Mouse (Mus musculus): ENCODE data around the gene Gm17190.
A peak's percentile ranks its signal among the peaks of the same experiment; 100 is the strongest.
"Not testable (repeated sequence)": the region's sequence is repeated elsewhere in the genome, so short reads cannot be mapped to it uniquely, and the experiment has no call there.

Gene Gm17190

DNA sequence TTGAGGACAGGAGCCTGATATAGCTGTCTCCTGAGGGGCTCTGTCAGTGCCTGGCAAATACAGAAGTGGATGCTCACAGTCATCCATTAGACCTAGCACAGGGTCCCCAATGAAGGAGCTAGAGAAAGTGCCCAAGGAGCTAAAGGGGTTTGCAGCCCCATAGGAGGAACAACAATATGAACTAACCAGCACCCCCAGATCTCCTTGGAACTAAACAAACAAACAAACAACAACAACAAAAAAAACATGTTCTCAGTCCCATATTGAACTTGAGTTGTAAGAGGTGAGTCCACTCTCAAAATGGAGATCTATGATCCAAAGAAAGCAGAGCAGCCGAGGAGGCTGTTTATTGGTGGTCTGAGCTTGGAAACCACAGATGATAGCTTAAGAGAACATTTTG is at the start of gene Gm17190:
Gm17190 (plus strand) TSS at position 301 of the 400 bp plus-strand sequence.
- DNase-seq, result not testable (repeated sequence)

DNA sequence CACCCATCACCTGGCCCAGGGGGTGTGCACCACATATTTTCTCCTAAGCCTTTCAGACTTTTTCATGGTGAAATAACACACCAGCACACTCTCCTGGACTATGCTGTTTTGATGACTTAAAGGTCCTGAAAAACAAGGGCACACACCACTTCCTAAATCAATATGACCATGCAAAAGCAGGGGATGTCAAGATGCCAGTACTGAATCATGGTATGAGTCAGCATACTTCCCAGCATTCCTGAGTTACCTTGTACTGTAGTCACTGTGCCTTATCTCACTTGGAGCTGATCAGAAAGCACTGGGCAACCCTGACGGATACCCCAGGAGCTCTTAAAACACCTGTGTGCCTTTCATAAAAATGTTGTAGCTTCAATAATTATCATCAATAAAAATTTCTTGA is 42.3 kb upstream of the Gm17190 start:
- DNase-seq, result no peak

DNA sequence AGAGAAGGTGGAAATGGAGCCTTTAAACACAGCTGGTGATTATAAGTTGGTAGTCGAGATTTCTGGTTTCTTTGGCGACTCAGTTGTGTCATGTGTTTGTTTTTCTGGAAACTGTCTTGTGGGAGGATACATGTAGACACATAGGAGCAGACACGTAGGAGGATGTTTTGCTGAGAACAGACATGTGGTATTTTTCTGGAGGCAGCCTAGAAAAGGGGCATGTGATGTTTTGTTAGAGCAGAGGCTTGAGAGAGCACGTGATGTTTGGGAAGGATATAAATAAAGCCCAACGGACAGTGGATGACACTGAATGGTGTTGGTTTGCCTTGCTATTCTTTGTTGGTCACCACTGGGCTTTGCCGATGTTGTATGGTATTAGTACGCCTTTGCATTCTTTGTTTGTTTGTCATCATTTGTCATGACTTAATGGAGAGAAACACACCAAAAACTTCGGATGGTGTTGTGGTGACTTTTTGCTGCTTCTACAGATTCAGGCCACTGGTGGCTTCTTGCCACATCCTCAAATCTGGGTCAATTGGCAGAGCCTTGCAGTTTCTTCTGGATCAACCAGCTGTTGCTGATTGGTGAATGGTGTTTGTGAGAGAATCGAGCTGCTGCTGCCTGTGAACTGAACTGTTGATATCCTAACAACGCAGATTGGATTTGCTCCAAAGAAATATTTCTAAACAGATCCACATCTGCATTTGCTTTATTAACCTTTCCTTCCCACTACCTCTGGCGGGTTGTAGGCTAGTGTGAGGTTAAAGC is 41.4 kb upstream of the Gm17190 start:
- DNase-seq, result no peak

DNA sequence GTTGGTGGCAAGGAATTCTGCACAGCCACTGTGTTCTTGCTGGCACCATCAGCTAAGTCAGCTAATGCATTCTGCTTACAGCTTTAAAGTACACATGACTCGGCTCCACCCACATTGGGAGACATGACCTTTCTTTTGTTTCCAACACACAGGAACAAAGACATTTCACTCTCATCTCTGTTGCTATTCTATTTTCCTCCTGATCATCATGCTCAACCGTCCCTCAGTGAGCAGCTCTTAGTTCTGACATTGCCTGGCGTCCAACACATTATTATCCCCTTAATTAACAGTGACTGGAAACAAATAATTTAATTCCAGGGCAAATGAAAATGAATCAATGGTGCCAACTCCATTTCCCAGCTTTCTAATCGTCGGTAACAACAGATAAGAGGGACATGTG is 36.5 kb upstream of the Gm17190 start:
- DNase-seq, result no peak

DNA sequence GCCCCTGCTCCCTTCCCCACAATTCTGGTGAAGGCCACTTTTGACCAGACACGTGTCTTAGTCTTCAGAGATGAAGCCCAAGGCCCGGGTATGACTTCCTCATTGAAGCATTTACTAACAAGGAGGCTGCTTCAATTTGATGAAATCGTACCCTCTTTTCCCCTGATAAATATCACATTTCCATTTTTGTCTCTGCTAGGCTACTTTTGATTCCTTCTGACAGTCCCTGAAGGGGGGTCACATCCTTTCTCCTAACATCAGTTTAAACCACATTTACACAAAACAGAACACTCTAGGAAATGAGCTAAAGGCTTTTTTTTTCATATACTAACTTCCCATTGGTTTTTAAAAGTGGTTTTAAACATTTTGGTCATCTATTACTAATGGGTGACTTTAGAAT is 29.1 kb upstream of the Gm17190 start:
- no peak for DNase-seq

DNA sequence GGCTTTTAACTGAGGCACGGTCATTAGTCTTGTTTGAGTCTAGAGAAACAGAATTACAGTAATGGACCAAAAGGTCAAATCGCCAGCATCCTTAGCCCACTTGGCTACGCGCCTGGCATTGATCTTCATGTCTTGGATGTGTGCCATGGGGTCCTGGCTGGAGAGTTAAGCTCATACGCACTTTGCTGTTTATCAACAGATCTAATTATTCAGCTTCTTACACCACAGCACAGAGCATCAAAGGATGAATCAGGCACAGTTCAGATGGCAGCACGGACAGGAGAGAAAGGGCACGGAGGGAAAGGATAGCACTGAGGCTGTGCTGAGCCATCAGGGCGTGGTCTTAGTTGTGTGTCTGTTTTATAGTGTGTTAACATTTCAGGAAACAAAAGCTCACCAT is 8.3 kb upstream of the Gm17190 start:
- no peak for DNase-seq

DNA sequence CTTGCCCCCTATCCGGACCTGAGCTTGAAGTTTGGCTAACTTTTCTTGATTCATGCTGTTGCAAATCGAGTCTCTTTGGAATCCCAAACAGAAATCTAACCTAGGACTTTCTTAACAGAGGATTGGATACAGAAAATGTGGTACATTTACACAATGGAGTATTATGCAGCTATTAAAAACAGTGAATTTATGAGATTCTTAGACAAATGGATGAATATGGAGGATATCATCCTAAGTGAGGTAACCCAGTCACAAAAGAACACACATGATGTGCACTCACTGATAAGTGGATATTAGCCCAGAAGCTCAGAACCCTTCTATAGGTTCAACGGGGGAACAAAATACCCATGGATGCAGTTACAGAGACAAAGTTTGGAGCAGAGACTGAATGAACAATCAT is 578 bp upstream of the Gm17190 start, which contains the start of gene Gm20075:
Gm20075 (minus strand) TSS at position 101 of the 400 bp plus-strand sequence.
- not testable (repeated sequence) for DNase-seq

DNA sequence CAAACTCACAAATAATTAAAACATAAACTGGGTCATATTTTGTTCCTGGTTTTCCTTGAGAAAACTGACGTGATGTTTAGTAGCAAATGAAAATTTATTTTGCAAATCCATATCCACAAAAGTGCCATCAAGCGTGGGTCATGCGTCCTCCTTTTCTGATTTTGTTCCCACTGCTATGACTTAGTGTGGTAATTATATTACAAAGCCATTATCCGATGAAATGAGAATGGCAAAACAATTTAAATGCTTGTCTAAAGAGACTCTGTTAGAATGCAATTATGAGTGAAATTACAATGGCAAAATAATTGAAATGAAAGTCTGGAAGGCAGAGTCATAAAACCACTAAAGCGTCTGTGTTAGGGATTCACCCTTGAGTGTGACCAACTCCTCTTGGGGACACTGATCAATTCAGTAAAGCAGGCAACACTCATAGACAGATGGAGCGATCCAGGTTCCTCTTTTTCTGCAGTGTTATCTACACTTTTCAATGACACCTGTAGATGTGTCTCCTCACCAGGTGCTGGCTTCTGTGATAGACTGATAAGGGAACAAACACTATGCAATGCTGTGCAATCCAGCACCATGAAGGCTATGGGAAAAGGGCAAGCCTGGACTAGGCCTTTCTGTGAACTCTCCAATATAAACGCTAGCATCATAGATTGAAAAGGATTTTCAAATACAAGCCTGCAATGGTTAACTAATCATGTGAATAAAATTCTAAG is 3.9 kb downstream of the Gm17190 start:
- no peak for DNase-seq

DNA sequence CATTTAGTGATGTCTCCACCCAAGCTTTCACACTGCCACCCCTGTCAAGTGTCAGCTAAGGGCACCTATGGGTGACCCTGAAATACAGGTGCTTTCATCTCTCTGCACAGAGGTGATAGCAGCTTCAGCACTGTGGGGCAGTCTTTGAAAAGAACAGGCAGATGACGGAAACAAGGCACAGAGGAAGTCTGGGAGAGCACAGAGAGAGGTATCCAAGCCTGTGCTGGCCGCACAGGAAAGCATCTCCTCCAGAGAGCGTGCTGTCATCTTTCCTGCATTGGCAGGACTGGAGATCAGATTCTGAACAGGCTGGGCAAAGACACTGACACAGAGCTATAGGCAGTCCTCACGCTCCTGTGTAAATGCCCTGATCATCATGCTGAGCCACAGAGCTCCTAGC is 9.1 kb downstream of the Gm17190 start:
- no peak for DNase-seq

DNA sequence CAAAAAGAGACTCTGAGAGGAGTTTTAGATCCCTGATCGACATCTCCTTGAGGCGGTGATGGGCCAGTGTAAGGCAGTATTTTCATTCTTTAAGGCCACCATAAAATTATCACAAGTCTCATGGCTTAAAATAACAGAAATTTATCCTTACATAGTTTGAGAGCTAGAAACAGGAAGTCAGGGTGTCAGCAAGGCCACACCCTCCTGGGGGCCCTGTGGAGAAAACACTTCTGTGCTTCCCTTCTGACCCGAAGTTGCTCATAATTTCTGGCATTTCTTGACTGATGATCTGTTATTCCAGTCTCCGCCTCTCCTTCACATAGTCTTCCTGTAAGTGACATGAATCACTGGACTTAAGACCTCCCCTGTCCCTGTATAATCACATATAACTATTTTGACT is 24.5 kb downstream of the Gm17190 start:
- no peak for DNase-seq

DNA sequence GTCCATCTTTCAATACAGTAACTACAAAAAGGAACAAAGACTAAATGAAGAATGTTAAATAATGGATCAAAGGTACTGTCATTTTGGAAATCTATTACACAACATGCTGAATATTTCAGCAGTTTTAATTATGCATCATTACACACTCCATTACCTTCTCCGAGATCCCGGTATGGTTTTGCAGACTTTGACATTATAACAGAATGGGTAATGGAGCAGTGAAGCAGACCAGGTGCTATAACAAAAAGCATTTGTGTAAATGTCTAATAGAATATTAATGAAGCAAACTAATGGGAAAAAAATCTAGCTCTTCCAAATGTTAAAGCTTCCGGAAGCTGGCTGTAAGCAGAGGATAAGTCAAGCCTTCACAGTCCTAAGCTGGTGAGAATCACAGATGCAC is 28.9 kb downstream of the Gm17190 start:
- DNase-seq, result no peak

DNA sequence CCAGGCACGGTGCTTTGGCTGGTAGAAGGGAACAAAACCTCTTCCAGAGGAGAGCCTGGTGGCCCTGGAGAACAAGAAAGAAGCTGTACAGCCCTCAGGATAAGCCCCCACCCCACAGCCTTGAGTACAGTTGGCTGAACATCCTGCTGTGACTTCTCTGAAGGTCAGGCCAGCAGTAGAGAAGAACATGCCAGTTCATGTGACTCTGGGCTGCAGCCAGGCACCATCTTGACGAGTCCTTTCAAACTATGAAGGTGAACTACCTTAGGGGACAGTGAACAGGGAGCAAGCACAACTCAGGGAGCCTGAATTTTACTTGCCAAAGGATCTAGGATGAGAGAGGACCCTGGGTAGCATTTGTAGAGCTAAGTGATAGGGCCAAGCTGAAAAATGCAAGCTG is 30.9 kb downstream of the Gm17190 start:
- no peak for DNase-seq

DNA sequence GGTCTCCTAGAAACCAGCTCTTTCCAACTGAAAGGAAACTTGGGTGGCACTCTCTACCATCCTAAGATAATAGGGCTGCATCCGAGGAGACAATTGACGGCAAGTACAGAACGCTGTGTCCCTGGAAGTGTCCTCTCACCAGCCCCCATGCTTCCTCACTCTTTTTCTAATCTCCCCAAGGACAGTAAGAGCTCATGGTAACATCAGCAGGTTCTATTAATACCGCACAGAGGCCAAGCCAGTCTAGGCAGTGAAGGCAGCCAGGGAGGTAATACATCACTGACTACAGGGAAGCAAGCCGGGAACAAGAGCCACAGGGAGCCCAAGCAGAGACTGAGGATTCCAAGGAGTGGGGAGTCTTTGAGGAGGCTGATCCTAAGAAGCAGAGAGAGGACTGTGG is 43.2 kb downstream of the Gm17190 start:
- DNase-seq, result peak; percentile 8

DNA sequence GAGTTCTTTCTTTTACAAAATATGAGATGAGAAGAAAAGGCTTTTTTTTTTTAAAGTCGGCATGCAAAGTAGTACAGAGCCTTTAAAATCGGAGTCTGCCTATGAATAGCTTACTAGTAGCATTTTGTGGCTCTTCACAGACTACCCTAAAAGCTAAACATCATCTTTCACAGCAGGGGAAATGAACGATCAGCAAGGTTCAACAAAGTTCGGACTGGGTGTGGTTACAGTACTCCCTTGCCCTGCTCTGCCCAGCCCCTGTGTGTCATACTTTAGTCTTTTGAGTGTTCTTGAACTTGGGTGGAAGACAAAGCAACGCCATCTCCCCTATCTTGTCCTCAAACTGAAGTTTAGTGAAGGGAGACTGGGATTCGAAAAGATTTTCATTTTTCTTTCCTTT is 44.8 kb downstream of the Gm17190 start:
- DNase-seq, result no peak

DNA sequence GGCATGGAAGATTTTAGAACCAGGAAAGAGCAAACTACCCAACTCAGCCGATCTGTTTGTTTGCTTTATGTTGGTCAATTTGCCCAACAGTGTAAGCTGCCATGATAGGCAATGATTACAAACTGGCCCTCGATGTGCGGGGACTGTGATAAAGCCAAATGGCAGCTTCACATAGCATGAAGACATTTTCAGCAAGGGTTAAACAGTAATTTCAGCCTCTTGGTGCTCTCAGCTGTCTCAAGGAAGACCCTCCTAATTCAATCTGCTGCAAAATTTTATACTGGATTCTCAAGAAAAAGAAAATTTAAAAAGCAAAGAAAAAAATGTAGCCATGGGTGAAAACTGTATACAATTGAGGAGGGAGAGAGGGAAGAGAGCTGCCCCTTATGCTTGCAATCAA is 47.2 kb downstream of the Gm17190 start:
- DNase-seq, result no peak

DNA sequence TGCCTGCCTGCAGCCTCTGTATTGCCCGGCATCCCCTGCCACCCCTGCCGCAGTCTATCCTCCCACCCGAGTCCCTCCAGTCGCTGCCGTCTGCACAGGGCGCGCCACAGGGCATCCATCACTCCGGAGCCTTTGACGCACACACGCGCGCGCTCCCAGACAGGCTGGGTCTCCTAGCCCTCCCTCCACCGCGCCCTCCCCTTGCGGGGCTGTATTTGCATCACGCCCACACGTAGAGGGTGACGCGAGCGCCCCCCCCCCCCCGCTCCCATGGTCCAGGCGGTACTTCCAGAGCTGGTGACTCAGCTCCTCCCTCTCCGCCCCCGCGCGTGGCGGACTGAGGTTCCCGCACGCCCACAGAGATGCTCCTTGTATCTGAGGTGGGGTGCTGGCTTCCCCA is 49.2 kb downstream of the Gm17190 start:
- DNase-seq, result no peak

DNA sequence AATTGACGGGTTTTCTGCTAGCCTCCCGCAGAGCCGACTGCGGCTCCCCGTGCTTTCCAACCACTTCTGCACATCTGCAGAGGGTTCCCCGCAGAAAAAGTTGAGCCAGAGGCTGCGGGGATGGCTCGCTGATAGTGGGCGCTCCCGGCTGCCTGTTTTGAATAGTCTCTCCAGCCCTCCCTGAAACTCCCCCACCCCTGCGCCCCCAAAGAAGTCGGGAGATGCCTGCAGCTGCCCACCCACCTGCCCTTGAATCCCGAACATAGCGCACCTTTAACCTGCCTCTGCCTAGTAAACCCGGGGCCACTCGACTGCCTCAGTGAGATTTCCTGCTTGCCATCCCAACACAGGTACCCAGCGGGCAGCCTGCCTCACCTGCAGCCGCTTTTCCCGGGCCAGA is 50.1 kb downstream of the Gm17190 start:
- DNase-seq, result no peak

DNA sequence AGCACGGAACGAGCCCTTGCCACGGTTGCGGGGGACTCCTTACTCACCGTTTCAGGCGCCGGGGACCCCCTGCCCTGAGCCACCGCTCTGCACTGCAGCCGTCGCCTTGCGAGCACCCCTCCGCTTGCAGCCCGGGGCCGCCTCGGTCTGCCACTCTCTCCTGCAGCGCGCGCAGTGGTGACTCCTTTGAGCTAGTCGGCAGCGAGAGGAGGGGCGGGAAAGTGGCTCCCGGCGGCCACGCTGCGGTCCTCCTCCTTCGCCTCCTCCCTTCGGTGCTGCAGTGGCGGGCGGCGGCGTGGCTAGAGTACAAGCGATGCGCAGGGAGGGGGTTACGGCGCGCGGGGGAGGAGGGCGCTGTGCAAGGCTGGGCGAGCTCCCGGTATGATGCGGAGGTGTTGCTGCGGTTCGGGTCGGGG is 50.6 kb downstream of the Gm17190 start, which contains the start of gene Sv2c:
Sv2c (minus strand) TSS at position 177 of the 416 bp plus-strand sequence.
- DNase-seq, result no peak

Measured in kidney, adult 18-20 months (tissue).